ENCODE assay signal across 8 mouse cellular contexts in the genomic region with DNA sequence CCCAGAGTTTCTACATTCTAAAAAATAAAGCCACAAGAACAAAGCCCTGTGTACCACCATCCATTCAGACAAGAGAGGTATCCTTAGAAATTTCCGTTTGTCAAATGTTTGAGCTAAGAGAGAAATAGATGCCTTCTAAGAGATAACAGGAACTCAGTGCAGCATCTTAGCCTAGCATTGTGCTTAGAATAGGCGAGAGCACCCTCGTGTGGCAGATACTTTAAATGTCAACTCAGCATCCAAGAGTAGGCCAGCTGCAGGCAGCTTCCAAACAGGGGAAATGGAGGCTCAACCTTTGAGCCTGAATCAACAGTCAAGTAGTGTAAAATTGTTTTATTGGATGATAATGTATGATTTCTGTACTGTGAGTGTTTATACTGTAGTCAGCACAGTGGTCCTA. TPM values are rescaled to one million over a fixed set of nuclear protein-coding genes. Genes with fewer than 3 reads are reported as not detected.
A peak's percentile ranks its signal among the peaks of the same experiment; 100 is the strongest.
DNase-seq lines count a peak whose midpoint lies in the region; ATAC-seq and TF ChIP-seq lines count a peak whose summit lies in the region.

No protein-coding gene starts in this region.

- H3K79me3 ChIP-seq in C2C12 (ENCODE audit: low read depth) = no peaks in the 10 kb centered on the region

- ATAC-seq in granulocyte monocyte progenitor cell, adult 5-6 weeks (replicated peaks; ENCODE audit: poor library complexity, severe bottlenecking) = peak; percentile 98
- ATAC-seq in kidney, postnatal 0 days (replicated peaks; ENCODE audit: low FRiP score, low read depth) = peak; percentile 29; the same call in 1 of the 2 replicates
- no peak for ATAC-seq in liver, embryonic 14.5 days (ENCODE audit: insufficient read depth)
- ATAC-seq in neural tube, embryonic 11.5 days (ENCODE audit: insufficient read depth, low FRiP score, low TSS enrichment) = no peak; the same call in 1 of the 2 replicates

- TF ChIP-seq CTCF in C2C12 (IDR thresholded peaks at IDR 0.05; ENCODE audit: control insufficient read depth, insufficient read depth, insufficient read length) = peak; percentile 25
- peak; percentile 84 for TF ChIP-seq CTCF in kidney, postnatal 0 days (IDR thresholded peaks at IDR 0.05; ENCODE audit: low read depth)
- peak; percentile 64 for TF ChIP-seq CTCF in liver, embryonic 14.5 days (IDR thresholded peaks at IDR 0.05; ENCODE audit: low read depth)

- no peaks in the 10 kb centered on the region for H3K4me1 ChIP-seq in kidney, postnatal 0 days (replicated peaks; ENCODE audit: insufficient read depth, low read length)
- no peaks in the 10 kb centered on the region for H3K4me1 ChIP-seq in liver, embryonic 14.5 days (replicated peaks; ENCODE audit: control insufficient read depth in 2 of 2, insufficient read depth in 2 of 2, low read length in 1 of 2)
- H3K4me1 ChIP-seq in neural tube, embryonic 11.5 days (ENCODE audit: control insufficient read depth, insufficient read depth, low read length) = no peaks in the 10 kb centered on the region

- no peaks in the 10 kb centered on the region for H3K79me2 ChIP-seq in C2C12 (ENCODE audit: control insufficient read depth, insufficient read depth)

- peak; percentile 37 for DNase-seq in R1 (ENCODE audit: low read depth, low spot score)
- DNase-seq in embryo, embryonic 10.5 days (ENCODE audit: low spot score) = peak; percentile 76
- peak; percentile 84 for DNase-seq in kidney, postnatal 0 days (ENCODE audit: low spot score)
- DNase-seq in liver, embryonic 14.5 days (ENCODE audit: low read depth in 3 of 3, low spot score in 3 of 3) = peak in 1 of 3 experiments; percentile 6
- DNase-seq in neural tube, embryonic 11.5 days (ENCODE audit: low spot score) = peak; percentile 59
- DNase-seq in thymus, postnatal 14 days = peak; percentile 65

- WGBS in kidney, postnatal 0 days = 2% methylated on average over 3 of the region's 3 CpGs
- WGBS in liver, embryonic 14.5 days (ENCODE audit: insufficient replicate concordance) = 1% methylated on average over 3 of the region's 3 CpGs
- 3% methylated on average over 3 of the region's 3 CpGs for WGBS in neural tube, embryonic 11.5 days

- no peak overlapping the region for H3K27ac ChIP-seq in kidney, postnatal 0 days
- H3K27ac ChIP-seq in liver, embryonic 14.5 days = no peak overlapping the region
- no peak overlapping the region for H3K27ac ChIP-seq in neural tube, embryonic 11.5 days (ENCODE audit: low read depth, low read length)

- no peak overlapping the region for H3K4me2 ChIP-seq in kidney, postnatal 0 days (ENCODE audit: low read length)
- no peak overlapping the region for H3K4me2 ChIP-seq in liver, embryonic 14.5 days (ENCODE audit: low read depth)
- no peak overlapping the region for H3K4me2 ChIP-seq in neural tube, embryonic 11.5 days (ENCODE audit: low read depth)

- no peak for TF ChIP-seq EP300 in liver, embryonic 14.5 days (IDR thresholded peaks at IDR 0.05; ENCODE audit: low read depth)

- H3K9ac ChIP-seq in kidney, postnatal 0 days (ENCODE audit: low read depth, low read length) = no peak overlapping the region
- H3K9ac ChIP-seq in liver, embryonic 14.5 days (replicated peaks) = no peak overlapping the region
- H3K9ac ChIP-seq in neural tube, embryonic 11.5 days (ENCODE audit: low read length) = no peak overlapping the region

- peaks cover 4% of the 10 kb centered on the region for H3K27me3 ChIP-seq in C2C12 (ENCODE audit: control insufficient read depth, insufficient read depth, insufficient read length)
- H3K27me3 ChIP-seq in kidney, postnatal 0 days (ENCODE audit: insufficient read depth, low read length) = no peaks in the 10 kb centered on the region
- no peaks in the 10 kb centered on the region for H3K27me3 ChIP-seq in liver, embryonic 14.5 days (ENCODE audit: control insufficient read depth, insufficient read depth, low read length)
- H3K27me3 ChIP-seq in neural tube, embryonic 11.5 days (ENCODE audit: control insufficient read depth, insufficient read depth, low read length) = no peaks in the 10 kb centered on the region

- H3ac ChIP-seq in C2C12 (ENCODE audit: control insufficient read depth, insufficient read length, low read depth) = no peak overlapping the region

- no peaks in the 10 kb centered on the region for H3K36me3 ChIP-seq in C2C12 (ENCODE audit: control insufficient read depth, insufficient read depth)
- H3K36me3 ChIP-seq in kidney, postnatal 0 days (ENCODE audit: insufficient read depth, low read length) = no peaks in the 10 kb centered on the region
- no peaks in the 10 kb centered on the region for H3K36me3 ChIP-seq in liver, embryonic 14.5 days (replicated peaks; ENCODE audit: control insufficient read depth, insufficient read depth, low read depth)
- H3K36me3 ChIP-seq in neural tube, embryonic 11.5 days (ENCODE audit: control insufficient read depth, insufficient read depth, low read length) = no peaks in the 10 kb centered on the region

- no peaks in the 10 kb centered on the region for H3K9me3 ChIP-seq in kidney, postnatal 0 days (replicated peaks; ENCODE audit: low read length)
- no peaks in the 10 kb centered on the region for H3K9me3 ChIP-seq in liver, embryonic 14.5 days (ENCODE audit: control insufficient read depth, low read length)
- no peaks in the 10 kb centered on the region for H3K9me3 ChIP-seq in neural tube, embryonic 11.5 days (ENCODE audit: control insufficient read depth, low read length)

- no peak overlapping the region for H3K4me3 ChIP-seq in C2C12 (ENCODE audit: insufficient read depth, poor library complexity, severe bottlenecking)
- no peak overlapping the region for H3K4me3 ChIP-seq in kidney, postnatal 0 days (replicated peaks; ENCODE audit: low read depth, low read length)
- no peak overlapping the region for H3K4me3 ChIP-seq in liver, embryonic 14.5 days (ENCODE audit: insufficient read depth in 1 of 2, low read depth in 2 of 2, low read length in 2 of 2)
- no peak overlapping the region for H3K4me3 ChIP-seq in neural tube, embryonic 11.5 days (ENCODE audit: low read depth, low read length)

TF ChIP-seq in C2C12, 6 proteins besides CTCF, POLR2A, EP300 and RAD21:
- no peak for TF ChIP-seq CEBPB (IDR thresholded peaks at IDR 0.05; ENCODE audit: low read depth)
- TF ChIP-seq MYOG (IDR thresholded peaks at IDR 0.05; ENCODE audit: control insufficient read depth, extremely low read depth, insufficient read length) = no peak
- TF ChIP-seq MYOD1 (IDR thresholded peaks at IDR 0.05; ENCODE audit: control insufficient read depth, insufficient read length, low read depth) = no peak
- no peak for TF ChIP-seq USF1 (IDR thresholded peaks at IDR 0.05; ENCODE audit: low read depth)
- TF ChIP-seq FOSL1 (IDR thresholded peaks at IDR 0.05; ENCODE audit: insufficient read depth, low read length, poor library complexity, severe bottlenecking) = no peak
- TF ChIP-seq MAX (IDR thresholded peaks at IDR 0.05) = no peak

RNA-seq across cellular contexts. Expression of gene Nxt1, which starts 17.4 kb away (rescaled TPM):
- 77.3 TPM for polyA plus RNA-seq in C2C12 (2012; fragmentation: generic; extraction: Trizol)
- 104 and 106 TPM in 2 replicates for total RNA-seq in granulocyte monocyte progenitor cell, adult 5-6 weeks (2014; fragmentation: Nextera tagmentation)
- 64.1 and 76.1 TPM in 2 replicates for total RNA-seq in granulocyte monocyte progenitor cell, adult 5-6 weeks (2017)
- 75.3 and 77.2 TPM in 2 replicates for polyA plus RNA-seq in kidney, postnatal 0 days (2015; fragmentation: Nextera tagmentation; extraction: Ambion mirVana)
- 34.8 and 43.9 TPM in 2 replicates for polyA plus RNA-seq in liver, embryonic 14.5 days (2012; rRNA removed)
- 61.9 and 63.6 TPM in 2 replicates for polyA plus RNA-seq in liver, embryonic 14.5 days (2014; fragmentation: Nextera tagmentation; extraction: Ambion mirVana)
- polyA plus RNA-seq in neural tube, embryonic 11.5 days (2014; fragmentation: Nextera tagmentation; extraction: Ambion mirVana) = 101 and 105 TPM in 2 replicates

RNA-seq across cellular contexts. Expression of gene Gzf1, which starts 25.9 kb away (rescaled TPM):
- polyA plus RNA-seq in C2C12 (2012; fragmentation: generic; extraction: Trizol) = 6.9 TPM
- 11.2 and 15.5 TPM in 2 replicates for total RNA-seq in granulocyte monocyte progenitor cell, adult 5-6 weeks (2014; fragmentation: Nextera tagmentation)
- total RNA-seq in granulocyte monocyte progenitor cell, adult 5-6 weeks (2017) = 18.9 and 19.9 TPM in 2 replicates
- polyA plus RNA-seq in kidney, postnatal 0 days (2015; fragmentation: Nextera tagmentation; extraction: Ambion mirVana) = 20.0 and 20.5 TPM in 2 replicates
- 3.9 and 5.1 TPM in 2 replicates for polyA plus RNA-seq in liver, embryonic 14.5 days (2012; rRNA removed)
- polyA plus RNA-seq in liver, embryonic 14.5 days (2014; fragmentation: Nextera tagmentation; extraction: Ambion mirVana) = 7.4 and 7.9 TPM in 2 replicates
- 22.4 and 27.3 TPM in 2 replicates for polyA plus RNA-seq in neural tube, embryonic 11.5 days (2014; fragmentation: Nextera tagmentation; extraction: Ambion mirVana)

Comparison
In these comparisons a context has a peak if more than half of its experiments do, and no peak if none do; other contexts are left out.
1. CTCF ChIP-seq: peak in every context shown above with its lines; median percentile 84 in kidney, postnatal 0 days; 64 in liver, embryonic 14.5 days; 25 in C2C12.
2. ATAC-seq: peak in granulocyte monocyte progenitor cell, adult 5-6 weeks (single experiment) and kidney, postnatal 0 days (single experiment); none in liver, embryonic 14.5 days (single experiment) and neural tube, embryonic 11.5 days (single experiment).